Mouse (Mus musculus): ENCODE data around the gene Cfap74.

The Cfap74 gene

DNA sequence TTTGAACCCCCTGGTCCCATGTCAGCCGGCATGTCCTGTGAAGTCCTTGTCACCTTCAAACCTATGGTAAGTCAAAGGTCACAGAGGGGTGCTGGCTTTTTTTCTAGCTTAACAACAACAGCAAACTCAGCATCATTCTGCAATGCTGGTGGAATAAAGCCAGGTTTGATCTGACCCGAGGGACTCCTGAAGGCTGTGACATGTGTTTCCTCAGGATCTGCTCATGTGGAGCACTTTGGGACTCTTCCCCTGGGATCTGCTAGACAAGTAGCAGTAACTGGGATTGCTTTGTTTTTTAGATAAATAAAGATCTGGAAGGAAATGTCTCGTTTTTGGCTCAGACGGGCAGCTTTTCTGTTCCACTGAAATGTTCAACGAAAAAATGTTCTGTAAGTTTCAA lies 25.0 kb downstream of the Cfap74 start:
- POLR2A ChIA-PET: interaction anchor here in 1 of 4 experiments (0.7 kb wide), 1 partner anchor 11 kb away, joined by 4 read pairs; no protein-coding TSS in a partner anchor
- CTCF ChIA-PET: no interaction called here

DNA sequence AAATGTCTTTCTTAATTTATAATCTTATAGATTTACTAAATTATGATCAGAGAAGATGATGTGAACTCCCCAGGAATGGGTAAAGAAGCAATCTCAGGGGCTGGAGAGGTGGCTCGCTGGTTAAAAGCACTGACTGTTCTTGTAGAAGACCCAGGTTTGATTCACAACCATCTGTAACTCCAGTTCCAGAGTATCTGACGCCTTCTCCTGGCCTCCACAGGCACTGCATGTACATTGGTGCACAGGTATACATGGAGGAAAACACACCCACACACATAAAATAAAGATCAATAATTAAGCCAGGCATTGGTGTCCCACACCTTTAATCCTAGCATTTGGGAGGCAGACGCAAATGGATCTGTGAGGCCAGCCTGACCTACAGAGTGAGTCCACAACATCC lies 33.8 kb downstream of the Cfap74 start:
- ChIA-PET CTCF (no interaction called here), POLR2A (interaction anchor here in 3 of 4 experiments (0.6 to 1.2 kb wide), 3 partner anchors 9 to 31 kb away, joined by 3 to 4 read pairs (median 3); no protein-coding TSS in a partner anchor)

DNA sequence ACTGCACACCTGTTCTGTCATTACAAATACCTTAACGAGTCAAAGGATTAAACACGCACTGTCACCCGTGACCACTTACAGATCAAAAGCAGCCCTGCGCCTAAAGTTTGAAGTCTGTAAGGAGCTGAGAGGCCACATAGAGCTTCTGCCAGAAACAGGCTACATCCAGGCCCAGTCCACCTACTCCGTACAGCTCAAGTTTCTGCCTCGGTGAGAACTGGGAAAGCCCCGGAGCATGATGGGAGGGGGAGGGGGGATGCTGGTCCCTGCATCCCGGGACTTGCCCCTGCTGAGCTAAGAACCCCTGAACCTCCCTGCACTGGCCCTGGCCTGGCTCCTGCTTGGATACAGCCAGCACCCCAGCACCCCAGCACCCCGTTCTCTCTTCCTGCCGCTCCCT lies 42.6 kb downstream of the Cfap74 start:
- POLR2A ChIA-PET: interaction anchor here (0.5 to 2.0 kb wide), 33 partner anchors 8 to 307 kb away, joined by 3 to 14 read pairs (median 3); partner anchors contain the start of genes Cfap74 (in 1 of the 4), Gnb1 (in 1 of the 4), Mib2 (in 1 of the 4) and Slc35e2 (in 1 of the 4)
- CTCF ChIA-PET: interaction anchor here (0.5 to 2.1 kb wide), 9 partner anchors 10 to 980 kb away, joined by 3 to 5 read pairs (median 5); partner anchors contain the start of gene Cfap74 (in 1 of the 4)

DNA sequence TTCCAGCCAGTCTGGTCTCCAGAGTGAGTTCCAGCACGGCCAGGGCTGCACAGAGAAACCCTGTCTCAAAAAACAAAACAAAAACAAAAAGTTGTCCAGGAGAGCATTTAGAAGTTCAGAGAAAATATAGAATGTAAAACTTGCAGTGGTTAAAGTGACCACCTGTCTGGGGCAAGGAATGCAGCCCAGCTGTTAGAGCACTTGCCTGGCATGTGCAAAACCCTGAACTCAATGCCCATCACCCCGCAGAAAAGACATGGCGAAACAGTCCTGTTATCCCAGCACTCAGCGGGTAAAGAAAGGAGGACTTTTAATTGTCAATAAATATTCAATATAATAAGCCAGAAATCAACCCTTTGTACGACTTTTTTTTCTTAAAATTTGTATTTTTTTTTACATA lies 49.6 kb downstream of the Cfap74 start:
- POLR2A ChIA-PET: no interaction called here
- CTCF ChIA-PET: no interaction called here

DNA sequence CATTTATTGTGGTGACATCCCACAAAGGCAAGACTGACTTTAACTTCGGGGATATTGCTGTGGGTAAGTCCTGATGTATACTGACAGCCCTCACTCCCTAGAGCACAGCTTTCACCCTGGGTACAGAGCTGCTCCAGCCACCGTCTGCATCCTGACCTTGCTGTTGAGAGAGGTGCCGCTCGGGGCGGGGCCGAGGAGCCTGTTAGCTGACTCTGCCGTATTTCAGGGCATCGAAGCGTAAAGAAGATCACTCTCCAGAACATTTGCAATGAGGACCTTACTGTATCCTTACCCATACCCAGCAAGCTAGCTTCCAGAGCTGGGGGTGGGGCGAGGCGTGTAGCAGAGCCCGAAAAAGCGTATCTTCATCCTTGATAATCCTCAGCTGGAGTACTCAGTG lies 54.1 kb downstream of the Cfap74 start:
- POLR2A ChIA-PET: interaction anchor here in 2 of 4 experiments (0.5 to 2.8 kb wide), 10 partner anchors 8 to 138 kb away, joined by 3 to 14 read pairs (median 4); partner anchors contain the start of gene Slc35e2 (in 1 of the 2)
- CTCF ChIA-PET: interaction anchor here in 1 of 4 experiments (2.4 kb wide), 1 partner anchor 19 kb away, joined by 11 read pairs; no protein-coding TSS in a partner anchor

DNA sequence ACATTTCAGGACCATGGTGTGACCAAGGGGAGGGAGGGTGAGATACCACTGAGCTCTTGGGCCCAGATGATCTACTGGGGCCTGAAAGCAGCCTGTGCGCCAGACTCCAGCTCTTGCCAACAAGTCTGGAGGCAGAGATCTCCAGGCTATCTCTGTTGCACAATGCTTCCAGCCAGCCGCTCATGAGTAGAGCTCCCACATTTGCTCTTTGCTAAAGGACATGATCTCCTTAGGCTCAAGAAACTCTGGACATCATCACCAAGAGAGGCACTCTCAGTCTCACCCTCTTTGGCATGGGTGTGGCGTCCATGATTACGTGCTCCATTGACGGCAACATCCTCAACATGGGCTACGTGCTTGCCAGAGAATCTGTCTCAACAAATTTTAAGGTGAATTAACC lies 54.6 kb downstream of the Cfap74 start:
- ChIA-PET CTCF (interaction anchor here in 2 of 4 experiments (0.9 to 2.4 kb wide), 2 partner anchors 18 kb away, joined by 3 to 11 read pairs; no protein-coding TSS in a partner anchor), POLR2A (interaction anchor here in 3 of 4 experiments (0.6 to 2.8 kb wide), 10 partner anchors 8 to 317 kb away, joined by 3 to 14 read pairs (median 3); partner anchors contain the start of gene Slc35e2 (in 1 of the 3))

DNA sequence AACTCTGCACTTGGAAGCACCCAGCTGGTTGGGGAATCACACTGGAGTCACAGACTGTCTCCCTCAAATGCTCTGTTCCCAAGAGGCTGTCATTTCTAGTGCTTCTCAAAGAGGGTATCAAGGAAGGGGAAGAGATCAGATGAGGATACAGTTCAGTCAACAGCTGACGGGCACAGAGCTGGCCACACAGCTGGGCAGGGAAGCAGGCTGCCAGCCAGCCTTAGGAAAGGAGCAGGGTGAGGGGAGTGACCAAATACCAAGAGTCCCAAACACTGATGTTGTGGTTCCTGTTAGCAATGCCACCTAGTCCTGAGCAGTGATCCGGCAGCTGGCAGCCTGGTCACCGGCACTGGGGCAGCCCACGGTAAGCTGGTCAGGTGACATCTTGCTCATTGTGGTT lies 55.1 kb downstream of the Cfap74 start:
- POLR2A ChIA-PET: interaction anchor here in 3 of 4 experiments (0.6 to 2.8 kb wide), 7 partner anchors 9 to 316 kb away, joined by 3 to 14 read pairs (median 3); partner anchors contain the start of gene Slc35e2 (in 1 of the 3)

DNA sequence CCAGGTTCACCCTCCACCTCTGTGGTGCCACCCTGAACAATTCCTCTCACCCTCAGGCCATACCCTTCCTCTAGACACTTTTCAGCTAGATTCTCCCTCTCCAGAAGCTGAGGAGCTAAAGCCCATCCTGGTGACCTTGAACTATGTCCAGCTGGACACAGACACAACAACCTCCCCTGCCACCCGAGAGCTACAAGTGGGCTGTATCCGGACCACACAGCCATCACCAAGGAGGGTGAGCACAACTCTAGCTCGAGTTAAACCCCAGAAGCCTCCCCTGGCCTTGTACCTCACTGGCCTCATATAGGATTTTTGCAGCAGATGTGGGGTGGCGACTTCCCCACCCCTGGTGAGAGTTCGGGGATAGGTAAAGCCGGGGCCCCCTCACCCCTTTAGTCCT lies 56.6 kb downstream of the Cfap74 start:
- CTCF ChIA-PET: interaction anchor here in 1 of 4 experiments (0.5 to 1.5 kb wide), 3 partner anchors 15 to 572 kb away, joined by 3 to 5 read pairs (median 4); no protein-coding TSS in a partner anchor
- POLR2A ChIA-PET: interaction anchor here in 3 of 4 experiments (0.6 to 2.8 kb wide), 3 partner anchors 14 to 136 kb away, joined by 3 to 14 read pairs (median 5); no protein-coding TSS in a partner anchor

More for the DNA sequence above, 55.1 kb downstream of the Cfap74 start:
- CTCF ChIA-PET: interaction anchor here in 2 of 4 experiments (0.9 to 2.4 kb wide), 2 partner anchors 17 to 18 kb away, joined by 3 to 11 read pairs; no protein-coding TSS in a partner anchor

DNA sequence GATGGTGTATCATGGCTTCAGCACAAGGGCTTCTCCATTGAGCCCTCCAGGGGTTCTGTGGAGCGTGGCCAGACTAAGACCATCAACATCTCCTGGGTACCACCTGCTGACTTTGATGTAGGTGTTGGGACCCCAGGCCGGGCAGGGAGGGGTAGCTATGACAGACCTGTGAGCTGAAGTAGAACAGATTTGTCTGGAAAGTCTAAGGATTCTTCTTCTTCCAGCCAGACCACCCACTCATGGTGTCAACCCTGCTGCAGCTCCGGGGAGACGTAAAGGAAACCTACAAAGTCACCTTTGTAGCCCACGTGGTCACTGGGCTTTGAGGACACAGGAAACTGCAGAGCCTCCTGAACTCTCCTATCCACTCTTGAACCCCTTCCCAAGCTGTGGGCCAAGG lies 57.1 kb downstream of the Cfap74 start:
- POLR2A ChIA-PET: interaction anchor here in 1 of 4 experiments (1.4 kb wide), 1 partner anchor 15 kb away, joined by 3 read pairs; no protein-coding TSS in a partner anchor
- CTCF ChIA-PET: interaction anchor here in 1 of 4 experiments (0.5 to 1.6 kb wide), 3 partner anchors 15 to 571 kb away, joined by 3 to 4 read pairs (median 3); no protein-coding TSS in a partner anchor

DNA sequence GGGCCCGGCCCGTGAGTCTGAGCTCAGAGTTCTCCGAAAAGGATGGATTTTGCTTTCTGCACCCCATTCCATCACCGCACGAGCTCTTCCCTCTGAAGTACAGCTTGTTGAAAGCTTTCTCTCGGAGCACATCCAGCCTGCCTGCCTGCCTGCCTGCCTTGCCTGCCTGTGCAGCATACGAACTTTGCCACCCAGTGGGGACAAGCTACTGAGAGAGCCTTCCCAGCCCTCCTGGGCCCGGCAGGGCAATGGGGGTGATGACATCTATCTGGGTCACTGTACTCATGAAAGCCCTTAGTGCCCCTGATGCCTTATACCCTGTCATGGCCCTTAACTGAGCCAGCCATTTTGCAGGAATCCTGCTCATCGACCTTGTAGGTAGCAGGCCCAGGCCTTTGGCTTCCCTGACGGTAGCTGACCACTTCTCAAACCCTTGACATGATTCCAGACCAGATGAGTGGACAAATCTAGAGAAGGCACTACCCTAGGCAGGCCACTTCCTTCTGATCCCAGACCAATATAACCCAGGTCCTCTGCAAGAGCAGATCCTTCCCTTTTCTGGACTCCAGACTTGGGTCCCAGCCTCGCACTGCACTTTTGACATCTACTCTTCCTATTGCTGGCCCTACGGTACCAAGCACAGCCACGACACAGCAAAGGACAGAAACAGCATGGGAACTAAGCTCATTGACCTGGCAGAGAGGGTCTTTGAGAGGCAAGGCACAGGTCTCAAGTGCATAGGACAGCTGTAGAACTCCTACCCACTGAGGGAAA lies 58.4 kb downstream of the Cfap74 start:
- CTCF ChIA-PET: interaction anchor here in 2 of 4 experiments (0.7 to 1.6 kb wide), 2 partner anchors 113 to 124 kb away, joined by 3 read pairs; no protein-coding TSS in a partner anchor
- POLR2A ChIA-PET: interaction anchor here in 2 of 4 experiments (0.6 to 1.0 kb wide), 4 partner anchors 14 to 1391 kb away, joined by 3 to 4 read pairs (median 4); partner anchors contain the start of gene Prkcz (in 1 of the 2)

DNA sequence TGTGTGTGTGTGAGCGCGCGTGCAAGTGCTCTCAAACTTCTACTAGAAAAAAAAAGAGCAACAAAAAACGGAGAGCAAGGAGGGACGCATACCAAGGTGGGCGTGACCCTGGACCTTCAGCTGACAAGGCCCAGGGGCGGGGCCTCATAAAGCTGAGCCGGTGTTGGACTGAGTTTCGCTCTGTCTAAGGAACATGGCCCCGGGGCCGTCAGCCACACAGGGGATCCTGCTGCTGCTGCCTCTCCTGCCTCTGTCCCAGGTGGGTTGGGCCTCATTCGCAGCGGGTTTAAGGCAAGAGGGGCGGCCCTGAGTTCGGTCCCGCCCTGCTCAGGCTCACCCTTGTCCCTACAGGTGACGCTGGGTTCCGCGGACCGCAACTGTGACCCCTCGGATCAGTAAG lies 60.0 kb downstream of the Cfap74 start, which contains the start of gene Tmem52:
Gene Tmem52 (plus strand): TSS at position 163 of the 400 bp plus-strand sequence.
- ChIA-PET POLR2A (interaction anchor here in 3 of 4 experiments (0.6 to 3.2 kb wide), 17 partner anchors 9 to 572 kb away, joined by 3 to 14 read pairs (median 3); no protein-coding TSS in a partner anchor), CTCF (interaction anchor here in 3 of 4 experiments (0.6 to 2.0 kb wide), 3 partner anchors 12 to 14 kb away, joined by 5 to 10 read pairs (median 8); no protein-coding TSS in a partner anchor)

DNA sequence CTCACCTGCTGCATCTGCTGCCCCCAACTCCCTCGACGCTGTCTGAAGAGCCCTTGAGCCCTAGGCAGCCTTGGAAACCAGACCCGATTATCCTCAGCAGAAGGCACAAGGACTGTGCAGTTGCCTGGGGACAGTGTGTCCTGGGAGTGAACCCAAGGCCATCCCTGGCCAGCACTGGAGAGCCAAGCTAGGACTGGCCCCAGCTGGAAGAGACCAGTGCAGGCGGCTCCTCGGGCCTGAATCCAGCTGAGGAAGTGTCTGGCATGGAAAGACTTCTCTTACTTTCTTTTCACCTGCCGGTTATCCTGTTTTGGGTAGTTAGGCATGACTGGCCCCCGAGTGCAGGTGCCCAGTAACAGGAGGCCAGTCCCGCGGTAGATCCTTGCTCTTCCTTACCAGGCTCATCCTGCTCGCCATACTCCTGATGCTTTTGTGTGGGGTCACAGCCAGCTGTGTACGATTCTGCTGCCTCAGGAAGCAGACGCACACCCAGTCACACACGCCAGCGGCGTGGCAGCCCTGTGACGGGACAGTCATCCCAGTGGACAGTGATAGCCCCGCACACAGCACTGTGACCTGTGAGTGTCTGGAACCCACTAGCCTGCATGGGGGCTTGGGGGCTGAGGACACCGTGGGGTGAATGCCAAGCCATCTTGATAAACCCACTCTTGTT lies 60.7 kb downstream of the Cfap74 start:
- ChIA-PET POLR2A (interaction anchor here in 2 of 4 experiments (0.6 to 3.2 kb wide), 8 partner anchors 8 to 93 kb away, joined by 3 to 14 read pairs (median 3); partner anchors contain the start of gene Cfap74 (in 1 of the 2)), CTCF (interaction anchor here in 3 of 4 experiments (0.5 to 2.0 kb wide), 3 partner anchors 12 to 62 kb away, joined by 5 to 10 read pairs (median 8); no protein-coding TSS in a partner anchor)

DNA sequence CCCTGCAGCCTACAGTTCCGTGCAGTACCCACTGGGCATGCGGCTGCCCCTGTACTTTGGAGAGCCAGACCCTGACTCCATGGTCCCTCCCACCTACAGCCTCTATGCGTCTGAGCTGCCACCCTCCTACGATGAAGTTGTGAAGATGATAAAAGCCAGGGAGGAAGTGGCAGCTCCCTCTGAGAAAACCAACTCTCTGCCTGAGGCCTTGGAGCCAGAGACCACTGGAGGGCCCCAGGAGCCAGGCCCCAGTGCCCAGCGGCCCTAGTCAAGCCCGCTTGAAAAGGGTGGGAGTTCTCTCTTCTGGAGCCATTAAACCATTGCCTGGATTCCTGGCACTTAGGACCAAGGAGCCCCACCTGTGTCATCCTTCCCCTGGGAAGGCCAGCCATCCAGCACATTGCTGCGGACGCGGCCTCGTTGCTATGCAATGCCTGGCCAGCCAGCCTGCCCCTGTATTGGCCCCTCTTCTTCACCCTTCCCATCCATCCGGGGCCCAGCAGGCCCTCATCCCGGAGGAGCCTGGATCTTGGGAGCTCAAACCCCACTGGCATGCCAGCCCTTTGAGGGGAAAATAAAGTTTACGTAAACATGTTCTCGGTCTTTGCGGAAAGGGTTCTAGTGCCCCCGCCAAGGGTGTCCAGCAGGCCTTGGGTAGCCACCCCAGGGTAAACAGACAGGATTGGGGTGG lies 61.4 kb downstream of the Cfap74 start:
- POLR2A ChIA-PET: interaction anchor here in 2 of 4 experiments (0.9 to 3.2 kb wide), 3 partner anchors 11 to 61 kb away, joined by 3 to 14 read pairs (median 6); partner anchors contain the start of gene Cfap74 (in 1 of the 2)

DNA sequence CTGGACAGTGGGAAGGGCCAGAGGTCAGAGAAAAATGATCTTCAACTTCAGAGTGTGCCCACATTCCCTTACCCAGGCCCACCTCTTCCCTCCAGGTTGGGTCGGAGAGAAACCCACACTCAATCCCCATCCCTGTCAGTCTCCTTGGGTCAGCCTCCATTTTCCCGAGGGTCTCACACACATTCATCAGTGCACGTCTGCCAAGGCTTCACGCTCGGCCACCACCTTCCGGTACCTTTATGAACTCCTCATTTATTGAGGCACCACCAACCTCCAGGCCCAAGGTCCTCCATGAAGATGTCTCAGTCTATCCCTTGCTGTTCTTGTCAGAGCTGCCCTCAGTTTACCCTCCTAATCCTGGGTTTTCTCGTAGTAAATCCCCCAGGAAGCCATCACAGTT lies 62.0 kb downstream of the Cfap74 start:
- ChIA-PET CTCF (no interaction called here), POLR2A (interaction anchor here in 1 of 4 experiments (3.2 kb wide), 1 partner anchor 19 kb away, joined by 14 read pairs; no protein-coding TSS in a partner anchor)

More for the DNA sequence above, 61.4 kb downstream of the Cfap74 start:
- CTCF ChIA-PET: interaction anchor here in 1 of 4 experiments (2.0 kb wide), 1 partner anchor 11 kb away, joined by 10 read pairs; no protein-coding TSS in a partner anchor

DNA sequence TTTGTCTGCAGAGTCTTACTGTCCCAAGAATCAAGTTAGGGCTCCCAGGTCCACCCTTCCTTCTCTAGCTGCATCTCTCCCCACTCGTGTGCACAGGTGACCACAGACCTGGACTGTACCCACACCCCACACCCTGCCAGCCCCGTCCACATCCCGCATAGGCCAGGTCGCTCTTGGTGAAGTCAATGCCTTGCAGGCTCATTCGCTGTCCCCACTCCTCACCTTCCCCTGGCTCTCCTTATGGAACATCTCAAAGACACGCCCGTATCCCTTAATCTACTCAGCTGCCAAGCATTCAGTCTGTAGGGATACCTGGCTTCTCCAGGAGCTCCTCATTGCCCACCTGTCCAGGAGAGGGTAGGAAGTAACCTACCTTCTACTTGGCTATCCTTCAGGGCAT lies 62.4 kb downstream of the Cfap74 start:
- CTCF ChIA-PET: no interaction called here
- POLR2A ChIA-PET: interaction anchor here in 1 of 4 experiments (3.2 kb wide), 1 partner anchor 20 kb away, joined by 14 read pairs; no protein-coding TSS in a partner anchor

DNA sequence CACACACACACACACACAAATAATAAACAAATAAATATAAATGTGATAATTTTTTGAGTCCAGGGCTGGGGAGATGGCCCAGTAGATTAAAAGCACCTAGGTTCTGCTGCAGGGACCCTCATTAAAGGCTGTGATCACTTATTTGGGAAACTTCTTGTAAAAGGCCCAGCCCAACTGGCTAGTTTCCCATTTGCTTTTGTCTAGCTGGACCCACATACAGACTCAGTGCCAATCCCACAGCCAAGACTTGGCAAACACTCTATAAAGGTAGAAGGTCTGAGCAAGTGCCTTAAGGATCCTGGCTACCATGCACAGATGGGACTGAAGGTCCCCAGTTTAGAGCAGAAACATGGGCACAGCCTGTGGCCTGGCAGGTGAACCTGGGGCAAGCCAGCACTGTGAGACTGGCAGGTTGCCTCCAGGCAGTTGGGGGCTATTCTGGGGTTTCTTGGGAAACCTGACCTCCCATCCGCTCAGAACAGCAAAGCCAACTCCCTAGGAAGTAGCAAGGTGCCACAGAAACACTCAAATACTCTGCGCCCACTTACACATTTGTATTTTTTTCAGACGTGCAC lies 63.8 kb downstream of the Cfap74 start:
- CTCF ChIA-PET: interaction anchor here in 1 of 4 experiments (0.6 to 1.4 kb wide), 2 partner anchors 9 to 10 kb away, joined by 3 to 7 read pairs; no protein-coding TSS in a partner anchor
- POLR2A ChIA-PET: interaction anchor here in 2 of 4 experiments (1.5 to 2.6 kb wide), 4 partner anchors 9 to 19 kb away, joined by 6 to 10 read pairs (median 6); no protein-coding TSS in a partner anchor

Data from embryonic stem cell, embryonic (primary cell).